Mouse (Mus musculus) MEL (cell line): ENCODE results near the gene Cdca7. TPM values are rescaled to one million over a fixed set of nuclear protein-coding genes. Genes with fewer than 3 reads are reported as not detected.

Experiments
- DNase-seq: peaks from one replicate; pipeline ENCODE4 v3.0.0; 2011; ENCODE audit warnings: low read depth, low spot score
- H3K27ac ChIP-seq: 2 replicates; pipeline ENCODE4 v1.5.1; 2012; ENCODE audit warnings: low read depth, mild to moderate bottlenecking, control low read depth, low read length, moderate library complexity; ENCODE audit not compliant: control insufficient read depth
- H3K27me3 ChIP-seq, 2 experiments: fragments of 150-350 bp in 1 of 2; sonication (generic) in 1 of 2; 2 replicates each; pipeline ENCODE4 v1.6.1; 2012; ENCODE audit warnings: low read length in 2 of 2, mild to moderate bottlenecking in 2 of 2, improper control_type of control experiment in 1 of 2, moderate library complexity in 1 of 2; ENCODE audit not compliant: insufficient read depth in 2 of 2, control insufficient read depth in 1 of 2
- H3K36me3 ChIP-seq, 2 experiments: 2 replicates each; pipeline ENCODE4 v1.6.1; 2012 to 2014; ENCODE audit warnings: low read length in 2 of 2, improper control_type of control experiment in 1 of 2, inconsistent platforms in 1 of 2, mild to moderate bottlenecking in 1 of 2; ENCODE audit not compliant: insufficient read depth in 2 of 2, control insufficient read depth in 1 of 2
- H3K4me1 ChIP-seq, 2 experiments: fragments of 150-350 bp in 1 of 2; sonication (generic) in 1 of 2; 2 replicates each; pipeline ENCODE4 v1.6.1; 2012; ENCODE audit warnings: low read length in 2 of 2, improper control_type of control experiment in 1 of 2, mild to moderate bottlenecking in 1 of 2; ENCODE audit not compliant: insufficient read depth in 2 of 2, control insufficient read depth in 1 of 2
- H3K4me3 ChIP-seq, 2 experiments: fragments of 150-350 bp in 1 of 2; sonication (generic) in 1 of 2; 2 replicates each; pipeline ENCODE4 v1.5.1; 2012; ENCODE audit warnings: low read depth in 2 of 2, low read length in 2 of 2, mild to moderate bottlenecking in 2 of 2, moderate library complexity in 2 of 2, control low read depth in 1 of 2, improper control_type of control experiment in 1 of 2; ENCODE audit not compliant: control insufficient read depth in 1 of 2, insufficient read depth in 1 of 2
- H3K79me2 ChIP-seq: 2 replicates; pipeline ENCODE4 v1.6.1; 2012; ENCODE audit warnings: mild to moderate bottlenecking, low read length, moderate library complexity; ENCODE audit not compliant: control insufficient read depth, poor library complexity, insufficient read depth
- H3K9ac ChIP-seq: 2 replicates; pipeline ENCODE4 v1.6.1; 2012; ENCODE audit warnings: low read depth, mild to moderate bottlenecking, control low read depth, low read length, moderate library complexity; ENCODE audit not compliant: control insufficient read depth, poor library complexity, severe bottlenecking
- H3K9me3 ChIP-seq: fragments of 150-350 bp; sonication (generic); replicated peaks from 2 replicates; pipeline ENCODE4 v1.6.1; 2012; ENCODE audit warnings: mild to moderate bottlenecking, low read length, improper control_type of control experiment, moderate library complexity; ENCODE audit not compliant: insufficient read depth
- BHLHE40 ChIP-seq: IDR thresholded peaks from 2 replicates; pipeline ENCODE4 v1.6.1; 2012; ENCODE audit warnings: low read depth, mild to moderate bottlenecking, inconsistent platforms, low read length, improper control_type of control experiment, borderline replicate concordance
- CTCF ChIP-seq, 3 experiments: IDR thresholded peaks in 2 of 3; conservative IDR thresholded peaks in 1 of 3; 2 replicates each; pipeline ENCODE4 v1.5.1; 2011 to 2012; ENCODE audit warnings: low read length in 3 of 3, low read depth in 2 of 3, mild to moderate bottlenecking in 2 of 3, improper control_type of control experiment in 1 of 3, inconsistent platforms in 1 of 3, mixed read lengths in 1 of 3, moderate library complexity in 1 of 3; ENCODE audit not compliant: control insufficient read depth in 1 of 3, insufficient read depth in 1 of 3, poor library complexity in 1 of 3, severe bottlenecking in 1 of 3
- E2F4 ChIP-seq: IDR thresholded peaks from 2 replicates; pipeline ENCODE4 v1.6.1; 2011; ENCODE audit warnings: low read depth, low read length, improper control_type of control experiment, borderline replicate concordance
- EP300 ChIP-seq, 2 experiments: IDR thresholded peaks; 2 replicates each; pipeline ENCODE4 v1.6.1; 2011; ENCODE audit warnings: improper control_type of control experiment in 2 of 2, low read length in 2 of 2, low read depth in 1 of 2, mild to moderate bottlenecking in 1 of 2
- ETS1 ChIP-seq: IDR thresholded peaks from 2 replicates; pipeline ENCODE4 v1.6.1; 2012; ENCODE audit warnings: low read depth, mild to moderate bottlenecking, inconsistent platforms, low read length, improper control_type of control experiment, moderate library complexity
- GABPA ChIP-seq: IDR thresholded peaks from 2 replicates; pipeline ENCODE4 v1.6.1; 2012; ENCODE audit warnings: low read depth, mild to moderate bottlenecking, inconsistent platforms, low read length, improper control_type of control experiment, moderate library complexity
- HCFC1 ChIP-seq: IDR thresholded peaks from 2 replicates; pipeline ENCODE4 v1.6.1; 2012; ENCODE audit warnings: low read depth, mild to moderate bottlenecking, inconsistent platforms, low read length, improper control_type of control experiment, moderate library complexity
- JUND ChIP-seq: IDR thresholded peaks from 2 replicates; pipeline ENCODE4 v1.6.1; 2011; ENCODE audit warnings: low read depth, mild to moderate bottlenecking, improper control_type of control experiment, low read length
- MAX ChIP-seq: IDR thresholded peaks from 2 replicates; pipeline ENCODE4 v1.6.1; 2011; ENCODE audit warnings: low read length, improper control_type of control experiment
- MAZ ChIP-seq: IDR thresholded peaks from 2 replicates; pipeline ENCODE4 v1.6.1; 2012; ENCODE audit warnings: low read depth, mild to moderate bottlenecking, inconsistent platforms, low read length, improper control_type of control experiment
- MXI1 ChIP-seq: IDR thresholded peaks from 2 replicates; pipeline ENCODE4 v1.6.1; 2011; ENCODE audit warnings: mild to moderate bottlenecking, low read depth, low read length, improper control_type of control experiment
- MYB ChIP-seq: IDR thresholded peaks from 2 replicates; pipeline ENCODE4 v1.6.1; 2011; ENCODE audit warnings: mild to moderate bottlenecking, low read depth, low read length, improper control_type of control experiment
- POLR2A ChIP-seq, 2 experiments: IDR thresholded peaks; 2 replicates each; pipeline ENCODE4 v1.6.1; 2011 to 2012; ENCODE audit warnings: low read length in 2 of 2, mild to moderate bottlenecking in 2 of 2, control low read depth in 1 of 2, improper control_type of control experiment in 1 of 2, low read depth in 1 of 2, moderate library complexity in 1 of 2; ENCODE audit not compliant: control insufficient read depth in 1 of 2, insufficient read depth in 1 of 2, poor library complexity in 1 of 2
- POLR2AphosphoS2 ChIP-seq: IDR thresholded peaks from 2 replicates; pipeline ENCODE4 v1.6.1; 2011; ENCODE audit warnings: low read length, improper control_type of control experiment
- POLR2AphosphoS5 ChIP-seq: IDR thresholded peaks from 2 replicates; pipeline ENCODE4 v1.6.1; 2012; ENCODE audit warnings: low read depth, borderline replicate concordance, mild to moderate bottlenecking, inconsistent platforms, low read length, moderate library complexity, mixed read lengths
- SIN3A ChIP-seq: IDR thresholded peaks from 2 replicates; pipeline ENCODE4 v1.6.1; 2012; ENCODE audit warnings: low read length, improper control_type of control experiment, inconsistent platforms
- SMC3 ChIP-seq: IDR thresholded peaks from 2 replicates; pipeline ENCODE4 v1.6.1; 2011; ENCODE audit warnings: low read depth, low read length, improper control_type of control experiment
- UBTF ChIP-seq: IDR thresholded peaks from 2 replicates; pipeline ENCODE4 v1.6.1; 2012; ENCODE audit warnings: low read depth, mild to moderate bottlenecking, inconsistent platforms, low read length, improper control_type of control experiment, moderate library complexity, borderline replicate concordance; ENCODE audit not compliant: insufficient read depth
- USF1 ChIP-seq: IDR thresholded peaks from 2 replicates; pipeline ENCODE4 v1.6.1; 2014; ENCODE audit warnings: low read depth, mild to moderate bottlenecking, inconsistent platforms, low read length, improper control_type of control experiment, moderate library complexity
- ZMIZ1 ChIP-seq: IDR thresholded peaks from 2 replicates; pipeline ENCODE4 v1.6.1; 2012; ENCODE audit warnings: low read depth, mild to moderate bottlenecking, inconsistent platforms, low read length, improper control_type of control experiment, moderate library complexity
- polyA plus RNA-seq, 2 experiments: library from polyadenylated mRNA; stranded (reverse) in 1 of 2; unstranded in 1 of 2; fragments of >175 nt in 1 of 2; fragments of >200 nt in 1 of 2; gene quantifications; 2 replicates each; pipeline versions ENCODE4 v1.2.1 to v1.2.4; 2012; ENCODE audit warnings: low replicate concordance in 2 of 2, low read depth in 1 of 2; ENCODE audit not compliant: insufficient read length in 2 of 2, insufficient read depth in 1 of 2, missing spikeins in 1 of 2
- total RNA-seq: library from RNA; depleted of rRNA; stranded (reverse); fragments of 300-350 nt; gene quantifications from 2 replicates; pipeline ENCODE4 v1.2.3, GENCODE M21; 2012

Cdca7 gene
- total and polyA plus RNA-seq, 3 experiments: 97.2 to 175 (median 123) TPM

DNA sequence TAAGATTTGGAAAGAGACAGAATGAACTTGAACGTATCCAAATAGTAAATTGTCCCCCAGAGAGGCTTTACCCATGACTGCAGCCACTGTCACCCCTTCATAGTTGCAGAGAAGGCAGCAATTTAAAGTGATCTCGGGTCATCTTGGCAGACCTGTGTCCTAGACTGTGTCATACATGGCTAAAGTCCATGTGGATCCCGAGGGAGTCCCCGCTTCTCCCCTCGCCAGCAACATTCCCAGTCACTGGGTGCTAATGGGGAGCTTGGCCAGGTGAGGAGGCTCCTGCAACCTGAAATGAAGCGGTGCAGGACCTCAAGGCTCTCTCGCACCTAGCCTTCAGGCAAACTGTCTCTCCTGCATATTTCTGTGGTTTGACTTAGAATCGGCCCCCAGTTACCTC is 32.9 kb downstream of the Cdca7 start:
- H3K9ac ChIP-seq: no peak overlapping the region
- no peak for TF ChIP-seq E2F4
- TF ChIP-seq SMC3: no peak
- TF ChIP-seq POLR2A (IDR thresholded peaks at IDR 0.05; ENCODE audit: control insufficient read depth in 1 of 2, insufficient read depth in 1 of 2, low read depth in 1 of 2, low read length in 2 of 2, poor library complexity in 1 of 2): no peak
- TF ChIP-seq EP300 (IDR thresholded peaks at IDR 0.05; ENCODE audit: low read depth in 1 of 2, low read length in 2 of 2): no peak
- no peak for TF ChIP-seq HCFC1
- no peak for TF ChIP-seq MAZ
- TF ChIP-seq MXI1: no peak
- no peak for TF ChIP-seq ETS1
- no peak for TF ChIP-seq MYB
- TF ChIP-seq GABPA: no peak
- no peak for TF ChIP-seq USF1
- TF ChIP-seq SIN3A: no peak
- no peak for TF ChIP-seq POLR2AphosphoS2
- no peak for TF ChIP-seq CTCF (IDR thresholded peaks at IDR 0.05 in 2 of 3, conservative IDR thresholded peaks at IDR 0.05 in 1 of 3; ENCODE audit: control insufficient read depth in 1 of 3, insufficient read depth in 1 of 3, low read depth in 2 of 3, low read length in 3 of 3, poor library complexity in 1 of 3, severe bottlenecking in 1 of 3)
- TF ChIP-seq, all 39 proteins: peak for 0
- Histone ChIP-seq H3K36me3 (no peaks in the 10 kb centered on the region), H3K27me3 (peaks cover 4 to 7% of the 10 kb centered on the region in 2 experiments), H3K79me2 (no peaks in the 10 kb centered on the region), H3K27ac (no peak overlapping the region), H3K4me1 (no peaks in the 10 kb centered on the region), H3K9me3 (no peaks in the 10 kb centered on the region), H3K4me3 (no peak overlapping the region)
- no peak for DNase-seq

DNA sequence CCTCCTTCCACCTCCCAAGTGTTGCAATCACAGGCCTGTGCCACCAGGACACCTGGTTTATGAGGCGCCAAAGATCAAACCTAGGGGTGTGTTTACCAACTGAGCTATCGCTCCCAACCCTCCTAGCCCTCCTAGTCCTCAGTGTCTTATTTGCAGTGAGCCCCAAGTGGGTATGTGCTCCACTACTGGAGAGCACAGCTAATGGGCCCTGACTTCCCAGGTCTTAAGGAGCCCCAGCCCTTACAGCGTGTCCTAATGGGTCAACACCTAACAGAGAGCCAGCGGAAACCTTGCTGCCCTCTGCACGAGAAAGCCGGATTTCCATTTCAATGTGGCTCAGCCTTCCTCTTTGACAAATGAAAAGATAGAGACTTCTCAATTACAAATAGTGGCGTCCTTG is 39.6 kb downstream of the Cdca7 start:
- no peak for TF ChIP-seq MAX
- TF ChIP-seq JUND: no peak
- TF ChIP-seq POLR2AphosphoS5: no peak
- TF ChIP-seq SMC3: no peak
- no peak for TF ChIP-seq UBTF
- no peak for TF ChIP-seq ZMIZ1
- TF ChIP-seq BHLHE40: no peak
- TF ChIP-seq, all 39 proteins: peak for 0
- DNase-seq: no peak
- Histone ChIP-seq H3K79me2 (no peaks in the 10 kb centered on the region), H3K9ac (no peak overlapping the region), H3K4me3 (no peak overlapping the region), H3K4me1 (no peaks in the 10 kb centered on the region), H3K27ac (no peak overlapping the region), H3K27me3 (peaks cover 8 to 13% of the 10 kb centered on the region in 2 experiments), H3K9me3 (no peaks in the 10 kb centered on the region), H3K36me3 (no peaks in the 10 kb centered on the region)
